ENCODE assay signal across 14 mouse cellular contexts in the genomic region with DNA sequence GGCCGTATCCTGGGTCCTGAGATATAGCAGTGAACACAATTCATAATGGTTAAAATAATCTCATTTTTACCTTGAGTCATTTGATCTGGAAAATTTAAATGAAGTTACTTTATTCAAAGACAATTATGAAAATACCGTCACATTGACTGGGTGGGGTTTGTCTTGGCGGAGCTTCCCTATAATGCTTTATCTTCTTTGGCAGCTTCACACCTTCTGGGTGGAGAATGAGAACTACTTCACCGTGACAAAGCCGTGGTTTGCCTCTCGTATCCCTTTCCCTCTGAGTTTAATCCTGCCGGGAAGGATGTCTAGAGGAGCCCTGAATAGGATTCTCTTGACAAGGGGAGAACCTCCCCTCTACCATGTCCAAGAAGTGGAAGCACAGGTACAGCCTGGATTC. TPM values are rescaled to one million over a fixed set of nuclear protein-coding genes. Genes with fewer than 3 reads are reported as not detected.
"Had no signal": no experiment of that assay in that cellular context is flagged by ENCODE, and none has a peak within 500 bp of the region (broad histone marks: within the 10 kb centered on the region; RNA-seq: fewer than 3 reads in every experiment).

No protein-coding gene starts in this region.

- H3K27ac ChIP-seq: left cerebral cortex, adult 2 months; limb, embryonic 15.5 days; macrophage; midbrain, embryonic 13.5 days; neural tube, embryonic 15.5 days had no signal

- ATAC-seq: inflammation-experienced regulatory T-cells, adult 6 months; midbrain, embryonic 13.5 days had no signal

- H3K4me3 ChIP-seq: left cerebral cortex, adult 2 months; limb, embryonic 15.5 days; midbrain, embryonic 13.5 days; myocyte; neural tube, embryonic 15.5 days had no signal

- H3K9me3 ChIP-seq: limb, embryonic 15.5 days; midbrain, embryonic 13.5 days; neural tube, embryonic 15.5 days had no signal

- H3K9ac ChIP-seq: limb, embryonic 15.5 days; lung, embryonic 14.5 days; midbrain, embryonic 13.5 days; neural tube, embryonic 15.5 days had no signal

- H3K4me2 ChIP-seq: limb, embryonic 15.5 days; lung, embryonic 14.5 days; midbrain, embryonic 13.5 days; neural tube, embryonic 15.5 days had no signal

- H3K27me3 ChIP-seq: limb, embryonic 15.5 days; midbrain, embryonic 13.5 days; neural tube, embryonic 15.5 days had no signal

- DNase-seq: kidney, adult 18-20 months; kidney, postnatal 25 days; lung, embryonic 14.5 days; lung, postnatal 10 days; right cerebral cortex, adult 18-20 months; right cerebral cortex, postnatal 25 days; thymus, postnatal 4 days had no signal

RNA-seq across cellular contexts. Expression of a gene that starts 52.7 kb away (rescaled TPM):
- polyA plus RNA-seq: inflammation-experienced regulatory T-cells, adult 6 months; macrophage; myocyte had no signal
